Mouse (Mus musculus) T-helper 2 cell (primary cell): ENCODE measurements around the gene Pdia2.

Experiments used
- in situ Hi-C: fragments of 300-600 bp; cut with MboI, MseI; formaldehyde crosslinking; loops from one replicate; pipeline ENCODE4 v1.15.1; 2025; ENCODE audit warnings: high pct_unique_total_duplicates

Gene Pdia2

DNA sequence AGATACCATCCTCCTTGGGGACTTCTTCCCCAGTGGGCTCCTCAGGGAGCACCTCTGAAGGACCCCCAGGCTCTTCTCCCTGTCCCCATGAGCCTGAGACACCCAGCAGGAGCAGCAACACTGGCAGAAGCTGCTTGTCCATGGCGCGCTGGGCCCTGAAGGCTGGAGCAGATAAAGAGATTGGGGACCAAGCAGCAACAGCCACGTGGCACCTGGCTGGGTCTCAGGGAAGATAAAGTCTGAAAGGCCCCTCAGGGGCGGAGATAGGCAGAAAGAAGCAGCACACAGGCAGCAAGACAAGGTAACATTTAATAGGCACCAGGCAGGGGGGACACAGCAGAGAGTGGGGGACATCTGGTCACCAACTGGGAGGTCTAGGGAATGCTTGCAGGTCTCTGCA, at the start of gene Pdia2:
TSS of gene Pdia2 (minus strand) at position 196 of the 400 bp plus-strand sequence.
- in situ Hi-C loops = no loop called here

DNA sequence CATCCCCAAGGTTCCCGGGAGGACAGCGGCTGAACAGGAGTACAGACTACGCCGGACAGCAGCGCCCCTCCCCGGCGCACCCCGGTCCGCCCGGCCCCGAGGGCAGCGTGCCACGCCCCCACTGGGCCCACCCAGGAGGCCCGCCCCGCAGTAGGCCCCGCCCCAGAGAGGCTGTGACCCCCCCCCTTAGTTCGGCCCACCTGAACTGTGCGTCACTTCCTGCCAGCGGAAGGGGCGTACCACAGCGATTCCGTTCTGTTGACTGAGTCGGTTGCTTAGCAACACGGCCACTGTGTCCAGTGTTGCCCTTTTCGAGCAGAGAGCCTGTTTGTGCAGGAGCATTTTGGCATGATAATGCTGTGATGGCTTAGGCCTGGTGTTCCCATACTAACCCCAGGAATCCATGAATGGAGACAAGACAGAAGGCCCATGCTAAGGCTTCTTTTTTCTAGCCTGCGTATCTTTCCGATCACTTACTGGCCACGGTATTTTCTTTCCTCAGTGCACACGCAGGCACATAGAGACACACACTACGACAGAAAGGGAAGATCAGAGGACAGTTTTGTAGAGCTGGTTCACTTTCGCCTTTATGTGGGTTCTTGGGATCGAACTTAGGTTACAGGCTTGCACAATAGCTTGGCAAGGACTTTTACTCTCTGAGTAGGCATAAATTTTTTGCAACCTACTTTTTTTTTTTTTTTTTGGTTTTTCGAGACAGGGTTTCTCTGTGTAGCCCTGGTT, 45.4 kb upstream of the Pdia2 start, which contains the start of gene Fam234a:
TSS of gene Fam234a (minus strand) at position 142 of the 741 bp plus-strand sequence.
- in situ Hi-C loops = no loop called here

DNA sequence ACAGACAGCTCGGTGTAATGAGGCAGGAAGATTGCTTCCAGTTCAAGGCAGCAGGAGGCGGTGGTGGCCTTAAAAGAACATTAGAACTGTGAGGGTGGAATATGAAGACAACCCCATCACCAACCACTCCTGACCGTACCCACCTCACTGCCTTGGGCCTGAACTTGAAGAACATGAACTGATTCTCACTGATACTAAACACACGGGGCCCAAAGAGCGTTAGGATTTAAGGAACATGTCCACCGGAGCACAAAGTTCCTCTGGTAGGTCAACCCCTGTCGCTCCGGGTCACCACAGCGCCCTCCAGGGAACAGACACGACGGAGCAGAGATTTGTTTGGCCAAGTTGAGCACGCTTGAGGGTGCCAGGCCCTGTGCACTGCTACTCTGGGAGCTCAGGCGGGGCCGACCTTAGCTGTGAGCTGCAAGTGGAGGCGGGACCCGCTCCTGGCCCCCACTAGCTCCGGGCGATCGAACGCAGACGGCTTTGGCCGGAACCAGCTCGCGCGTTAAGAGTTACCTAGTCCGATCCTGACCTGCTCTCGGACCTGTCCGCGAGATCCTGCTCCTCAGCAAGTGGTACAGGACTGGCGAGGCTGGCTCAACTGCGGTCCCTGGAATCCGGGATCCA, 44.7 kb upstream of the Pdia2 start:
- in situ Hi-C loops = no loop called here

DNA sequence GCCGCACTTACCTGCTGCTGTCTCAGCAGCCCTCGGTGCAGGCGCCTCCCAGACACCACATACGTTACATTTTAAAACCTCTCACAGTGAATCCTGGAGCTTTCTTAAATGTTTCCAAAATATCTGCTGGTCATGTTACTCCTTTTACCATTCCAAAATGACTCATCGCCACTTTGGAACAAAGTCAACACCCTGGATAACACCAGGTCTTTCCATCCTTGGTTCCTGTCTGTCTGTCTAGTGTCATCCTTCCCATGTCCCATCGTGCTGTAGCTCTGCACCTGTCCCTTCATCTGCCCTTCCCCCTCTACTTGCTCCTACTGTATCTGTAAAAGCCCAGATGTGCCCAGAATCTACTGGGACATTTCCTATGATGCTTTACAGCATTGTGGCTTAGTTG, 42.1 kb upstream of the Pdia2 start:
- in situ Hi-C loops = no loop called here

DNA sequence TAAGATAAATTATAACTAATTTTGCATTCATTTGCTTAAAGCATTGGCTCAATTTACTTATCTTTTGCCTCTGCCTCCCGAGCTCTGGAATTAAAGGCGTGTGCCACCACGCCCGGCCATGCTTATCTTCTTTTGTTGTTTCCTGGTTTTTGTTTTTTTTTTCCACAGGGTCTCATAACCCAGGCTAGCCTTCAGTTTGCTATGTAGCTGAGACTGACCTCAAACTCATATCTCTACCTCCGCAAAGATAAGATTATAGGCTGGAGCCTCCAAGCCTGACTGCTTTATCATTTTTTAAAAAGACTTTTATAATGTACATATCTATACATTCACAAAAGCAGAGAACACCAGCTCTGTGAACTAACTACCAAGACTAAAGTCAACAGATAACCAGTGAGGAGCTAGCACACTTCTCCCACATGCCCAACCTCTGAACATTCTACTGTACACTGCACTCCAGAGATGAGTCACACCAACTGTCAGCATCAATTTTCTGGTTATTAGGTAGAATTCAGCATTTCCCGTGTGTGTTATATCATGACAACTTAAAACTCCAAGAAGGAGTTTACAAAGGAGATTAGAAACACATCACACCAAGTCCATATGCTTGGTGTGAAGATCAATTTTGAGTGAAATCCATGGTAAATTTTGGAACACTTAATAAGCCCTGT, 41.4 kb upstream of the Pdia2 start:
- in situ Hi-C loops = no loop called here

DNA sequence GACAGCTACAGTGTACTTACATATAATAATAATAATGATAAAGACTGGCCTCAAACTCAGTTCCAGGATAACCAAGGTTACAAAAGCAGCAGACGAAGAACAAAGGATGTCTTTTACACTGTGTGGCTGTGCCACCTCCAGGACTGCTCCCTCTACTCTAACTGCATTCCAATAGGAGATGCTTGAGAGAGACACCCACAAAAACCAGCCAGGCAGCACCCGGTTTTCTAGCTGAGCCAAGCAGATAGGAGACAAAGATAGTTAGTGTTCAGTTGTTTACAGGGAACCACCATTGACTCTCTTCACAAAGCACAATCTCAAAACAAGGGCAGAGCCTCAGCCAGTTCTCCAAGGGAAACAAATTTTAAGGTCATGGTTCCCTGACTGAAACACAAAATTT, 40.7 kb upstream of the Pdia2 start:
- in situ Hi-C loops = loop anchor here (5.0 kb wide), 1 partner anchor 117 kb away; the partner anchor contains the start of gene Mrpl28

DNA sequence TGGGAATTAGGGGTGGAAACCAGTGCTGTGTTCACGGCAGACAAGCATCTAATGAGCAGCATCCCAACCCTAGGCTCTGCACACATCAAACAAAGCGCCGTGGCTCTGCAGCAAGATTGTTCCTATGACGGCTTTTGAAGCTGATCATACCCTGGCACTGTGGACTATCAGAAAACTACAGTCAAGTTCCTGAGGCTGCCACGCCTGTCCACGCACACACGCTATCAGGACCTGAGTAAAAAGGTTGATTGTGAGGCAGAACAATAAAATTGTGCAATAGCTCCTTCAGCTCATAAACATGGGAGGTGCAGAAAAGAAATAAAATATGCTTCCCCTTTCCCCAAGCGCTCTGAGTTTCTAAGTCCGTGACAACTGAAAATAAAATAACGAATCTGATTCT, 38.8 kb upstream of the Pdia2 start:
- in situ Hi-C loops = loop anchor here (5.0 kb wide), 1 partner anchor 115 kb away; the partner anchor contains the start of gene Mrpl28

DNA sequence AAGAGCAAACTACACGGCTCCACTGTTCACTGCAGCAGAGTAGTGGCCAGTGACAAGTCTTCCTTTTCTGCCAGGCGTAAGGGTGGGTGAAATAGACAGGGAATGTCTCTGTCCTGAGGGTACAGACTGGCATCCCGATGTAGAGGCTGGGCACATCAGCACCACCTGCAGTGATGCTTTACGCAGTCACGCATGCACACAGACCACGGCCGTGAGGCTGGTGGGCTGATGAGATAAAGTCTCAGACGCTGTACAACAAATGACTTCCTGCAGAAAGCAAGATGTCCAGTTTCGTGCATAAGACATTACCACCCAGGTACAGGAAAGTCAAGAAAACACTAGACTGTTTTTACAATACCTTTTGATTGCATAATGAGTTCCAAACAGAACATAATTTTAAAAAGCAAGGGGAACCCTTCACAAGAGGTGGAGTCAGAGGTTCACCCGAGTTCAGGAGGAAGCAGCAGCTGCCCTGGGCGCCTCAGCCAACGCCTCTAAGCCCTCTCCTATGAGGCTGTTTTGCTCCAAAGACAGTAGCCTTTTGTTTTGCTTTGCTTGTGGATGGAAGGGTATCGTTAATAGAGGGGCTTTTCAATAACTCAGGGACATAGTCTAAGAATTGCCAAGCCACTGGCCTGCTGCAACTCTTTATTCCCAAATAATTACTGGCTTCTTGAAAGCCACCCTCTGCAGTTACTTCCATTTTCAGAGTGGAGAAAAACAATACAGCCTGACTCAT, 36.4 kb upstream of the Pdia2 start:
- in situ Hi-C loops = loop anchor here (5.0 kb wide), 1 partner anchor 113 kb away; the partner anchor contains the start of gene Mrpl28

DNA sequence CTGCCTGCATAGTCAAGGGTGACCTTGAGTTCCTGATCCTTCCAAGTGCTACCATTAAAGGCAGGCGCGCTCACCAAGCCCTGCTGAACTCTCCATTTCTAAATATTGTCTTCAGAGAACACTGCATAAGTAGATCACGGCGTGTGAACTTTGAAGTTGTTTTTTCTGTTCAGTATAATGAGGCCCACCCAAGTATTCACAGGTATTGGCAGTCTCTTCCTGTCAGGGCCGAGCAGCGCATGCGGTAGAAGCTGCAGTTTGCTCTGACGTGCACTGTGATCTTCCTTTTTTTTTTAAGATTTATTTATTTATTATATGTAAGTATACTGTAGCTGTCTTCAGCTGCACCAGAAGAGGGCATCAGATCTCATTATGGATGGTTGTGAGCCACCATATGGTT, 35.5 kb upstream of the Pdia2 start:
- in situ Hi-C loops = no loop called here

DNA sequence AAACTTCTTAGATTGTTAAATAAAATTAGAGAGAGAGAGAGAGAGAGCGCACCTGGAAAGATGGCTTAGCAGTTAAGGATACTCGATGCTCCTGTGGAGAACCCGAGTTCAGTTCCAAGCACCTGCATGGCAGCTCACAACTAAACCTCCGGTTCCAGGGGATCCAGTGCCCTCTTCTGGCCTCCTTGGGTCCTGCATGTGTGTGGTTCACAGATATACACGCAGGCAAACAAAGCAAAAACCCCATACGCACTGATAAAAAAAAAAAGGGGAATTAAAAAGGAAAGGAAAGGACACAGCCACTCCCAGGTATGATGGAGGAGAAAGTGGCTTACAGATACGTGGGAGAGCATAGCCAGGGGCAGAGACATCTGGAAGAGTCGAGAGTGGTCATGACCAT, 34.0 kb upstream of the Pdia2 start:
- in situ Hi-C loops = no loop called here

DNA sequence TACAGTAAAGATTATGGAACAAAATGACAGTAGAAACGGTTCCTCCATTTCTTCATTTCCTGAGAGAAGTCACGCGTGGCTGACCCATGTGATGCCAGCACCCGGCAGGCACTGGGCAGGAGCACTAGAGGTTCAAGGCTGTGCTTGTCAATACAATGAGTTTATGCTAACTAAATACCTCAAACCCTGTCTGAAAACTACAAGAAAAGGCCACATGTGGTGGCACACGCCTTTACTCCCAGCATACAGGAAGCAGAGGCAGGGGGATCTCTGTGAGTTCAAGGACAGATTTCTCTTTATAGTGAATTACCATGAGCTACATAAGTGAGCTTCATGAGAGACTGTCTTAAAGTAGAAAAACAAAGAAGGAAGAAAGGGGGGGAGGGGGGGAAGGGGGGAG, 32.3 kb upstream of the Pdia2 start:
- in situ Hi-C loops = no loop called here

DNA sequence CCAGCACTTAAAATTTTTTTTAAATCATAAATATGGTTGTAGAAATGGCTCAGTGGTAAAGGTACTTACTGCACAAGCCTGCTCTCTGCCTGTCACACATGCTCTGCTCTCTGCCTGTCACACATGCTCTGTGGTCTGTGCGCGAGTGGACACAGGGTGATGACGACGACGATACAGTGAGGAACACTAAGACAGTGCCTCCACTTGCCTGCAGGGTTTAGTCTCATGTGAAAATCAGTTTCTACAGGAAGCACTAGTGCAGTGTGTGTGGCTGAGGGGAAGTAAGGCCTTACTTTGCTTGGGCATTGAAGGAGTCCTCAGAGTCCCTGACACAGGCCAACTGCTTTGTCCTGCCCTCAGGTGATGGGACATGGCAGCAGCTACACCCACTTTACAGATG, 30.9 kb upstream of the Pdia2 start:
- in situ Hi-C loops = no loop called here

DNA sequence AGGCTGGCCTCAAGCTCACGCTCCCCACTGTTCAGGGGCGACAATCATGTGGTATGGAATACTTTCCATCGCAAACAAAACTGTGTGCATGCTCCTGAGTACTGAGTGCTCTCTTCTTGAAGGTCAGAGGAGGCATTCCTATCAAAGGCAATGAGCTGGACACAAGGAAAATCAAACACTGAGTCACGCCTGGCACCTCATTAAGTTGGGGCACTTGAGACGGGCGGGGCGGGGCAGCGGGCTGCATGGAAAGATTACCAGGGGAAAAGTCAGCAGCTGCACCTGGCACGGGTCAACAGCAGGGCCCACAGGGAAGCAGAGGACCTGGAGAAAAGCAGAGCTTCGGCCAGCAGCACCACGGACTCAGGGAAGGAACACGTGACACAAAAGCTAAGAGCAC, 26.3 kb upstream of the Pdia2 start:
- in situ Hi-C loops = no loop called here

DNA sequence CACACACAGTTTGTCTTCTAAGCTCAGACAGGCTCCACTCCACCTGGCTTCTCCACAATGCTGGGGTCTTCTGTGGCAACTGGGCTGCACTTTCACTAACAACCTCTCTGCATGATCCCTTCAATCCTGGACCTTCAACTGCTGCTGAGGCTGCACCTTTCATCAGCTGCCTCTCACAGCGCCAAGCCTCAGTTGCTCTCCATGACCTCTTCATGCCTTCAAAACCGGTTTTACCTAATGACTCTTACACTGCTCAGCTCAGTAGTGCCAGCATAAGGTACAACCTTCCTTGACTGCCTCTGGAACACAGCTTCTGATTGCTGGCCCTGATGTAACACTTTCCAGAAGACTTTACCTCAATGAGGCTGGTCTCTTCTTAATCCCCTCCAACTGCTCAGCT, 22.6 kb upstream of the Pdia2 start:
- in situ Hi-C loops = no loop called here

DNA sequence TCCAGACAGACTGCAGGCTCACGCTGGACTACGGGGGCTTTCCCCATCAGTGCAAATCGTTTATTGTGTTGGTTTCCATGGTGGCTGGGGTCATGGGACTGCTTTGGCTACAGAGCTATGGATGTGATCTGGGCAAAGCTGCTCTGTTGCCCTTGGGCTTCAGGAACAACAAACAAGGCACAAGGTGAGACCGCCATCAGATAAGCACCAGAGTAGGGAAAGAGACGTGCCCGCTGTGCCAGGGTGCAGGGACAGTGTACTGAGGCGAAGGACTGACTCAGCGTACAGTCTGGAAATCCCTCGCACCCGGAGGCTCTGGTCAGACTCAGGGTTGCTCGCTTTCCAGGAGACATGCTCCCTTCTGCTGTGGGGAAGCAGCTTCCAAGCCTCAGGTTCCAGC, 13.8 kb upstream of the Pdia2 start:
- in situ Hi-C loops = no loop called here

DNA sequence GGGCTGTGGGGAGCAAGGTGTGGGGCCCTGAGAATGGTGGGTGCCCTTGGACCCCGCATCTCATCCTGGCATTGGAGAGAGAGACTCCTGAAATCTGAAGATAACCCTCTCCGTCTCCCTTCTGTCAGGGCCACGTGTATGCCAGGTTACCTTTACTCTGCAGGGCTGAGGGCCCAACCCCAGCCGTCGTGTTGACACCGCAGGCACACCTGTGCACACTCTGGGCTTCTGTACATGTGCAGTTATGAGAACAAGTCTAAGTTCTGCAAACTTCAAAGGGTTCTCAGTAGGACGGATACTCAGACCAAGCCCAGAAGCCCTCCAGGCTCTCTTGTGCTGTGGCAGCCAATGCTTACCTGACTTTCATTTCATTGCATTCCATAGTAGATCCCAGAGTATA, 13.4 kb upstream of the Pdia2 start:
- in situ Hi-C loops = no loop called here

DNA sequence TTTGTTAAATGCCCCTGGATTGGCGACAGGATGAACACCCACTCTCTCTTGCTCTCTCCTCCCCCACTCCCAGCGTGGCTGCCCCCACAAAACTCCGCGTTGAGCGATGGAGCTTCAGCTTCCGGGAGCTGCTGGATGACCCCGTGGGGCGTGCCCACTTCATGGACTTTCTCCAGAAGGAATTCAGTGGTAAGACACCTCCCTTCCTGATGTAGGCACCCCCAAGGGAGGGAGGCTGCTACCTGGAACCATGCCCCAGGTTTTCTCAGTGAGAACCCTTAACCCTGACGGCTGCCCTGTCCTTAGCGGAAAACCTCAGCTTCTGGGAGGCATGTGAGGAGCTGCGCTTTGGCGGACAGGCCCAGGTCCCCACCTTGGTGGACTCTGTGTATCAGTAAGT, 8.8 kb upstream of the Pdia2 start, which contains the start of gene Arhgdig:
TSS of gene Arhgdig (minus strand) at position 101 of the 400 bp plus-strand sequence.
- in situ Hi-C loops = no loop called here

DNA sequence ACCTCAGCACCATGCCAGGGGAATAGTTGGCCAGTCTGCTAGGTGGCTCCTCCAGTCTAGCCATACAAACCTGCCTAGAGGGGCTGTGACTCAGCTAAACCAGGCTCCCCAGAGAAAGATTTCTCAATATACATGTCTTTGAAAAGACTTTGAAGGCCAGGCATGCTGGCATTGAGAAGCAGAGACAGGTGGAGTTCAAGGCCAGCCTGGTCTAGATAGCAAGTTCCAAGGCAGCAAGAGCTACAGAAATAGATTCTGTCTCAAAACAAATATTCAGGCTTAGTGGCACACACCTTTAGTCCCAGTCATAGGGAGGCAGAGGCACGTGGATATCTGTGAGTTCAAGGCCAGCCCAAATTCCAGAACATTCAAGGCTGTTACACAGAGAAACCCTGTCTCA, 7.5 kb upstream of the Pdia2 start:
- in situ Hi-C loops = no loop called here

DNA sequence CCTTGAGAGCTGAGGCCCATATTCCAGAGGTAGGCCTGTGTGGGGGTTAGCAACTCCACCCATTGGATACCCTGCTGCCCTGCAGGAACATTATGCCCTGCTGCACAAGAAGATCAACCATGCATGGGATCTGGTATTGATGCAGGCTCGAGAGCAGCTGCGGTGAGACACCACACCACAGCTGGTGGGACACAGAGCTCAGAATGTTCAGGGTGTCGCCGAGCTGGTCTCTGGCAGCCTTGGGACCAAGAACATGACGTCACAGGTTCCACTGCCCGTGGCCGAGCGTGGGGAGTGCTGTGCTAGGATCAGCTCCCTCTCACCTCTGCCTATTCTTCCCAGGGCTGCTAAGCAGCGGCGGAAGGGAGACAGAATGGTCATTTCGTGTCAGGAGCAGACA, 5.9 kb upstream of the Pdia2 start:
- in situ Hi-C loops = no loop called here

DNA sequence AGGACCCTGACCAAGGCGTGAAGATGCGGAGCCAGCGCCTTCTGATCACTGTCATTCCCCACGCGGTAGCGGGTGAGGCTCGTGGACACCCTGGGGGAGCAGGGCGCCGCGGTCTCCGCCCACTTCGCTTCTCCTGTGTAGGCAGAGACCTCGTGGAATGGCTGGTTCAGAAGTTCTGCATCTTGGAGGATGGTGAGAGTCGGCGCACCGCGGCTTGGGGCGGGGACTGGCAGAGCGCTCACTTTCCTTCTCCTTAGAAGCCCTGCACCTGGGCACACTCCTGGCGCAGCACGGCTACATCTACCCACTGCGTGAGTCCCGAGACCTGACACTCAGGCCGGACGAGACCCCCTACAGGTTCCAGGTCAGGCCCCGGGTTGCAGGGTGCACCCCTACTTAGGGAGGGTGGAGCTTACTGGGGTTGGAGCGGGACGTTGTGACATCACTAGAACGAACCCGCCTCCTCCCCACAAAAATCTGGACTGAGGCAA, 4.5 kb upstream of the Pdia2 start:
- in situ Hi-C loops = no loop called here

DNA sequence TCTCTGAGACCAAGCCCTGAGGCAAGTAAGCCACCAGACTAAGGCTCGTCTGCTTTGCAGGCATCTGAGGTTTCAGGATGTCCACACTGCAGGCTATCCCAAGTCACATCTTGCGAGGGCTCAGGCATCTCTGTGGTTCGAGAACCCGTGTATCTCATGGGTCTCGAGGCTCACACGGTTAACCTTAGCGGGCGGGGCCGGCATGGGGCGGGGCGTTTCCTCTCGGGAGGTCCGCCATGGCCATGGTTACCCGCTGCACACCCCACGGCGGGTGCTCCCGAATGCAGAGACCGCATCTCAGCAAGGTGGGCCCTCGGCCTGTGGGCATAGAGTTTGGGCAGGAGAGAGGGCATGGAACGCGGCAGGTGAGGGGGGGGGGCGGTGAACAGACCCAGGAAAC, 3.9 kb upstream of the Pdia2 start, which contains the start of gene Rgs11:
TSS of gene Rgs11 (plus strand) at position 215 of the 400 bp plus-strand sequence.
- in situ Hi-C loops = no loop called here

DNA sequence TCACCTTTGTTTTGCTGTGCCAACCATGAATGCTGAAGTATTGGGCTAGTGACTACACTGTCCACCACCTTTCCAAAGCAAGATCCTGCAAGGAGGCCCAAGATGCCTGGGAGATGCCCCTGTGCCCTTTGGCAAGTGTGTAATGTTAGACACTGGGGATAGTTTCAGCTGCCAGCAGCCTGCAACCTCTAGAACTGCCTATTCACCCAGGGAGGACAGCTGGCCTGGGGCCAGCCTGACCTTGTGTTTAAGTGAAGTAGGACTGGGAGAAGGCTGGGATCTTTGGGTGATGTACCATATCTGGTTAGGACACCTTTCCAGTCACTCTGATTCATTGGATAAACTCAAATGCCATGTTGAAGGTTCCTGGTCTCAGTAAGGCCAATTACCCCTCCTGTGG, 3.1 kb upstream of the Pdia2 start:
- in situ Hi-C loops = no loop called here
